8 mouse cellular contexts compared by ENCODE assay signal in genomic region chr8:91134659-91135058, GRCm38 (mm10).
DNase-seq lines count a peak whose midpoint lies in the region; ATAC-seq lines count a peak whose summit lies in the region.

No protein-coding gene starts in this region.

- H3K9me3 ChIP-seq in hindbrain, embryonic 10.5 days, result no peaks in the 10 kb centered on the region
- H3K9me3 ChIP-seq in liver, embryonic 16.5 days (replicated peaks; ENCODE audit: control insufficient read depth, low read length), result no peaks in the 10 kb centered on the region

- H3K4me1 ChIP-seq in hindbrain, embryonic 10.5 days (replicated peaks), result peaks cover 28% of the 10 kb centered on the region
- H3K4me1 ChIP-seq in liver, embryonic 16.5 days (ENCODE audit: control insufficient read depth, low read depth, low read length), result peaks cover 17% of the 10 kb centered on the region

- no peak for ATAC-seq in cerebellum, adult (ENCODE audit: insufficient number of reproducible peaks, low FRiP score, low TSS enrichment)
- ATAC-seq in liver, embryonic 16.5 days (ENCODE audit: low read depth), result no peak

- H3K4me2 ChIP-seq in liver, embryonic 16.5 days (ENCODE audit: low read depth, low read length), result peak overlapping the region; percentile 92

- peak overlapping the region; percentile 98 for H3K4me3 ChIP-seq in hindbrain, embryonic 10.5 days
- peak overlapping the region; percentile 80 for H3K4me3 ChIP-seq in liver, embryonic 16.5 days (ENCODE audit: low read depth, low read length)

- peaks cover 4% of the 10 kb centered on the region for H3K36me3 ChIP-seq in hindbrain, embryonic 10.5 days
- no peaks in the 10 kb centered on the region for H3K36me3 ChIP-seq in liver, embryonic 16.5 days (ENCODE audit: control insufficient read depth, insufficient read depth)

- H3K9ac ChIP-seq in liver, embryonic 16.5 days (ENCODE audit: low read depth, low read length), result no peak overlapping the region

- DNase-seq in cerebellum, adult 11-12 months, result peak; percentile 56
- DNase-seq in cerebellum, adult 8-10 months, result peak; percentile 38
- no peak for DNase-seq in hindbrain, embryonic 10.5 days (ENCODE audit: low spot score)
- no peak for DNase-seq in B cell, adult 2 months
- no peak for DNase-seq in left cerebral cortex, adult 18-20 months (ENCODE audit: low spot score in 2 of 2)
- DNase-seq in frontal cortex, postnatal 25 days (ENCODE audit: low spot score in 2 of 2), result no peak

- no peaks in the 10 kb centered on the region for H3K27me3 ChIP-seq in hindbrain, embryonic 10.5 days (ENCODE audit: insufficient read depth, poor library complexity, severe bottlenecking)
- no peaks in the 10 kb centered on the region for H3K27me3 ChIP-seq in liver, embryonic 16.5 days (ENCODE audit: control insufficient read depth, insufficient read depth, low read depth, low read length)

- H3K27ac ChIP-seq in hindbrain, embryonic 10.5 days, result peak overlapping the region; percentile 91
- no peak overlapping the region for H3K27ac ChIP-seq in liver, embryonic 16.5 days (ENCODE audit: low read length)

- WGBS in hindbrain, embryonic 10.5 days, result 62% methylated on average over 12 of the region's 12 CpGs
- WGBS in liver, embryonic 16.5 days (ENCODE audit: insufficient replicate concordance), result 63% methylated on average over 12 of the region's 12 CpGs

Comparison
In these comparisons a context has a peak if more than half of its experiments do, and no peak if none do; other contexts are left out.
1. DNase-seq: peak in cerebellum, adult 11-12 months (single experiment) and cerebellum, adult 8-10 months (single experiment); none in hindbrain, embryonic 10.5 days (single experiment), B cell, adult 2 months (0 of 2), left cerebral cortex, adult 18-20 months (0 of 2) and frontal cortex, postnatal 25 days (0 of 2).